Mouse (Mus musculus) embryonic fibroblast, embryonic 13.5 days (primary cell): ENCODE measurements at regions not wholly inside any gene's neighbourhood (a gene's known extent, or its start where the extent isn't known, plus 50 kb on each side); places are given as distances from the start of the nearest gene placed in this dataset.

Source experiments
- H3K27ac ChIP-seq: 2 replicates; pipeline ENCODE4 v1.5.1; 2012; ENCODE audit warnings: low read length, control low read depth, inconsistent platforms; ENCODE audit not compliant: insufficient read depth
- H3K4me1 ChIP-seq: 2 replicates; pipeline ENCODE4 v1.6.1; 2011; ENCODE audit warnings: low read length; ENCODE audit not compliant: control insufficient read depth, insufficient read depth
- H3K4me3 ChIP-seq: 2 replicates; pipeline ENCODE4 v1.5.1; 2011; ENCODE audit warnings: mild to moderate bottlenecking, control low read depth, low read length; ENCODE audit not compliant: insufficient read depth
- CTCF ChIP-seq: IDR thresholded peaks from 2 replicates; pipeline ENCODE4 v1.5.1; 2011; ENCODE audit warnings: mild to moderate bottlenecking, control low read depth, low read length, moderate library complexity, borderline replicate concordance; ENCODE audit not compliant: insufficient read depth
- POLR2A ChIP-seq: IDR thresholded peaks from 2 replicates; pipeline ENCODE4 v1.6.1; 2011; ENCODE audit warnings: low read depth, mild to moderate bottlenecking, control low read depth, low read length, moderate library complexity

DNA sequence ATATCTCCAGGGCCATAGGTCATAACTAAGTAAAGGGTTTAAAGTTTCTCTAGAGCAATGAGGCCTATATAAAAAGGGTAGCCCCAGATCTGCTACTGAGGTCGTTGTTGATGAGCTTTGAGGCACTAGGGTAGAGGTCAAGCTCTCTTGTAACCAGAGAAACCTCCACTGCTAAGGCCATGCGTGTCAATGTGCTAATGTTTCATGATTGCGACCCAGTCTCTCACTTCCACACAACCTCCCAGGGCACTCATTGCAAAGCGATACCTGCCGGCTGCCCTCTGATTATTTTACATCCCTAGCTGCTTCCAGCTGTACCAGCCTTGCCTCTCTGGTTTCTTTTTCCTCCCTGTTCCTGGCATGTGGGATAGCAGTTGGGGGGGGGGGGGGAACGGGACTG is 169.6 kb upstream of the Bdnf start:
- no peak overlapping the region for H3K27ac ChIP-seq
- no peak overlapping the region for H3K4me3 ChIP-seq
- no peaks in the 10 kb centered on the region; the same call in 1 of the 2 replicates for H3K4me1 ChIP-seq
- no peak for TF ChIP-seq CTCF
- no peak for TF ChIP-seq POLR2A

- H3K4me1 ChIP-seq, result no peaks in the 10 kb centered on the region
- TF ChIP-seq CTCF, result no peak
- TF ChIP-seq POLR2A, result no peak
- no peak overlapping the region for H3K27ac ChIP-seq
- H3K4me3 ChIP-seq, result no peak overlapping the region
Measured at GRCm38 (mm10) chr2:109510070-109510979, 164.2 kb upstream of the Bdnf start.

GRCm38 (mm10) chr2:109511142-109511541 is 163.4 kb upstream of the Bdnf start:
- Histone ChIP-seq H3K4me1 (no peaks in the 10 kb centered on the region), H3K27ac (no peak overlapping the region), H3K4me3 (no peak overlapping the region)
- TF ChIP-seq POLR2A, result no peak
- TF ChIP-seq CTCF, result no peak

DNA sequence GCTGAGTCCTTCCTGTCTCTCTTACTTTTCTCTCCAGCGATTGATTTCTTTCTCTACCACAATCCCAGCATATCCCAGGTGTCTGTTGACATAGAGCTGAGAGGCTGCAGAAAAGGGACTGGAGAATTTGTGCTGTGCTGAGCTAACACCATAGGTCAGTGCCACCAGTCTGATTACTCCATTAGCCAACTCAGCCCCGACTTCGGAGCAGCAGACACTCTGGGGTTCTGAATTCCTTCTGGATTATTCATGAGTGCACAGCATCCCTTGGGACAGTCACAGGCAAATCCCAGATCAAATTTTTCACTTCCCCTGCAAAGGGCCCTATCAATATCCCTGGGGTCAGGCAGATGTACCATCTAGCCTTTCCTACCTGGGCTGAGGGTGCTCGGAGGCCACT is 155.2 kb upstream of the Bdnf start:
- Histone ChIP-seq H3K4me3 (no peak overlapping the region), H3K4me1 (no peaks in the 10 kb centered on the region), H3K27ac (no peak overlapping the region)
- TF ChIP-seq CTCF, result no peak
- TF ChIP-seq POLR2A, result no peak

GRCm38 (mm10) chr2:109520471-109520870 is 154.0 kb upstream of the Bdnf start:
- Histone ChIP-seq H3K4me1 (no peaks in the 10 kb centered on the region), H3K4me3 (no peak overlapping the region), H3K27ac (no peak overlapping the region)
- TF ChIP-seq POLR2A, result no peak
- TF ChIP-seq CTCF, result no peak

DNA sequence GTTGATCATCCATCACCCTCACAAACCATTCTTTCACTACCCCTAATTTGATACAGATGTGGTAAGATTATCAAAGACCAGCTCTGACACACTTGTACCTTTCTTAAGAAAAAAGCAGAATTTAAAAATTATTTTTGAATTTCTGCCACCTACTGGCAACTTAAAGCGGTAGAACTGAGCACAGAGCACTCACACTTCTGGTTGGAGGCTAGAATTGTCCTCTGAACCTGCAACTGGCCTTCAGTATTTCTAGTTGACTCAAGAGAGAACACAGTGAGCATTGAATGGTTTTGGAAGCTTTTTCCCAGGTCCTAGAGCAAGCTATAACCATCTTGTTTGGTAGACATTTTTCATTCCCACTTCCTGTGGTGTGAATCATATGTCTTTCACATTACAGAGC is 135.0 kb upstream of the Bdnf start:
- Histone ChIP-seq H3K27ac (no peak overlapping the region), H3K4me3 (no peak overlapping the region), H3K4me1 (peaks cover 6% of the 10 kb centered on the region)
- TF ChIP-seq CTCF, result no peak
- no peak for TF ChIP-seq POLR2A

GRCm38 (mm10) chr2:109546486-109547115 is 127.9 kb upstream of the Bdnf start:
- Histone ChIP-seq H3K4me3 (no peak overlapping the region), H3K27ac (no peak overlapping the region), H3K4me1 (peaks cover 3% of the 10 kb centered on the region; the same call in 1 of the 2 replicates)
- TF ChIP-seq POLR2A (no peak), CTCF (no peak)

DNA sequence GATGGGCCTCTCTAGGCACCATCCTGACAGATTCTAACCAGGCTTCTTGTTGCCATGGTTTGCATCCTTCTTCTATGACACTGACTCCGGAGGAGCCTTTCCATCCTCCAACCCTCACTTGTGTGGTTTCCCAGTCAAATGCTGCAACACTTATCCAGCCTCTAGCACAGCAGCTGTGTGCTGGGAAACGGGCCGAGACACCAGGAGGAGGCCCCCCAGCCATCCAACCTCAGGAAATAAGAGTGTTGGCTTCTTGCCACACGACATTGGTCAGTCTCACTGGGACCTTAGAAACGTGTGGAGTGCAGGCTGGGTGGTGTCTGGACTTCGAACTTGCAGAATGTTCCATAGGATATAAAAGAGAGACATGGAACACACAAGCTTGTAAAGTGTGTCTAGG is 119.9 kb upstream of the Bdnf start:
- no peak overlapping the region for H3K4me3 ChIP-seq
- TF ChIP-seq POLR2A (no peak), CTCF (no peak)
- H3K4me1 ChIP-seq, result no peaks in the 10 kb centered on the region
- H3K27ac ChIP-seq, result no peak overlapping the region

DNA sequence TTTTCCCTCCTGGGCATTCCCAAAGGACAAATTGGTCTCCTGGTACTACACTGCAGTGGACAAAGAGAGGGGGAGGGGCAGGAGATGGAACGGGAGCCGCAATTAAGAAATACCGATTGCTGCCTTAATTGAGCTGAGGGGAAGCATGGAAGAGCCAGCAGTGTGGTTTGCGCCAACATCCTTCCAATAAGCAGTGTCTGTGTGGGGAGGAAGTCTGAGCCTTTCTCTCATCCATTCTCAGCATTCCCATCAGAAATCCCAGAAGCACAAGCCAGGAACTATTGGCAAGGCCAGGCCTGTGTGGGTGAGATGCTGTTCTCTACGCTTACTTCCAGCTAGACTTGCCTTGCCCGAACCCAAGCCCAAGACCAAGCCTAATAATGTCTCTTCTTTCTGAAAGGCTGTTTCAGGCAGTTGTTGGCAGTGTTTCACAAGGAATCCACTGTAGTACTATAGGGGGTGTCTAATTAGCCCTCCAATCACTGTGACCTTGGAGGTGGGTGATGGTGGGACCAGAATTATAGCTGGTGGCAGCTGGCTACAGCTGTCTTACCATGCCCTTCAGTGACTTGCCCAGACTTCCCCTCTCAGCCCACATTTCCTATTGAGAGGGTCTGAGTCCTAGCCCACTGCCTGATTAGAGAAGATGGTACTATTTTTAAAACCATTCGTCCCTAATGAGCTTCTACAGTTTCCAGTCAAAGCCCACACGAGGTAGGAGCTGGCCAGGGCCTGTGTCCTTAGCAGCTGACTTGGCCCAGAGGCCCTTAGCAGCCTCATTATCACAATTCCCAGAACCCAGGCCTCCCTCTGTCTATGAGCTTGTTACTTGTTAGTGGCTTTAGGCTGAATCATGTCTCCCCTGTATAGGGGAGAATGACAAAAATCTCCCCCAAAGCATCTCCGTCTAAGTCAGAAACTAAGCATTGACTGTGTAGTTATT is 115.1 kb upstream of the Bdnf start:
- no peak for TF ChIP-seq POLR2A
- TF ChIP-seq CTCF, result no peak
- H3K27ac ChIP-seq, result no peak overlapping the region
- no peaks in the 10 kb centered on the region for H3K4me1 ChIP-seq
- H3K4me3 ChIP-seq, result no peak overlapping the region

- Histone ChIP-seq H3K4me3 (no peak overlapping the region), H3K4me1 (no peaks in the 10 kb centered on the region), H3K27ac (peak overlapping the region; percentile 26; the same call in 1 of the 2 replicates)
- TF ChIP-seq POLR2A (no peak), CTCF (no peak)
Measured at GRCm38 (mm10) chr2:109562996-109563395, 111.5 kb upstream of the Bdnf start.
